Mouse (Mus musculus) kidney, adult 2 months (tissue): ENCODE data around the gene Lypd6. TPM values are rescaled to one million over a fixed set of nuclear protein-coding genes. Genes with fewer than 3 reads are reported as not detected.

Source experiments
- DNase-seq: peaks from one replicate; pipeline ENCODE4 v3.0.0; 2021
- H3K27ac ChIP-seq: fragments of 200-500 bp; 2 replicates; pipeline ENCODE4 v1.5.1; 2012; ENCODE audit warnings: low read depth, low read length, control low read depth, inconsistent platforms; ENCODE audit not compliant: insufficient read depth
- H3K27me3 ChIP-seq: fragments of 200-500 bp; replicated peaks from 2 replicates; pipeline ENCODE4 v1.6.1; 2012; ENCODE audit warnings: mild to moderate bottlenecking, moderate library complexity, low read length, inconsistent platforms; ENCODE audit not compliant: control insufficient read depth, insufficient read depth
- H3K36me3 ChIP-seq: fragments of 200-500 bp; 2 replicates; pipeline ENCODE4 v1.6.1; 2012; ENCODE audit warnings: mild to moderate bottlenecking, moderate library complexity, low read length, inconsistent platforms; ENCODE audit not compliant: control insufficient read depth, insufficient read depth
- H3K4me1 ChIP-seq: fragments of 200-500 bp; 2 replicates; pipeline ENCODE4 v1.6.1; 2011; ENCODE audit warnings: low read length; ENCODE audit not compliant: control insufficient read depth, insufficient read depth
- H3K4me3 ChIP-seq: fragments of 200-500 bp; 2 replicates; pipeline ENCODE4 v1.5.1; 2011; ENCODE audit warnings: mild to moderate bottlenecking, low read depth, low read length, control low read depth; ENCODE audit not compliant: insufficient read depth
- CTCF ChIP-seq: fragments of 200-500 bp; conservative IDR thresholded peaks from 2 replicates; pipeline ENCODE4 v1.5.1; 2011; ENCODE audit warnings: low read depth, mild to moderate bottlenecking, control low read depth, low read length, moderate library complexity, mixed read lengths; ENCODE audit not compliant: insufficient read depth, insufficient read length
- POLR2A ChIP-seq: fragments of 200-500 bp; IDR thresholded peaks from one replicate; pipeline ENCODE4 v1.6.1; 2011; ENCODE audit warnings: low read depth, low read length, control low read depth
- WGBS: fragments of 180-500 bp; shearing (Covaris S2); methylation state at CpG from one replicate; pipeline ENCODE4 v1.1.7; 2018; 5-methylcytosine and 5-hydroxymethylcytosine counted together
- polyA plus RNA-seq: library from polyadenylated mRNA; depleted of rRNA; stranded (reverse); fragments of >200 nt; gene quantifications from 2 replicates; pipeline ENCODE4 v1.2.3, GENCODE M21; 2012

The Lypd6 gene
- polyA plus RNA-seq, 1 experiment: 10.9 TPM

DNA sequence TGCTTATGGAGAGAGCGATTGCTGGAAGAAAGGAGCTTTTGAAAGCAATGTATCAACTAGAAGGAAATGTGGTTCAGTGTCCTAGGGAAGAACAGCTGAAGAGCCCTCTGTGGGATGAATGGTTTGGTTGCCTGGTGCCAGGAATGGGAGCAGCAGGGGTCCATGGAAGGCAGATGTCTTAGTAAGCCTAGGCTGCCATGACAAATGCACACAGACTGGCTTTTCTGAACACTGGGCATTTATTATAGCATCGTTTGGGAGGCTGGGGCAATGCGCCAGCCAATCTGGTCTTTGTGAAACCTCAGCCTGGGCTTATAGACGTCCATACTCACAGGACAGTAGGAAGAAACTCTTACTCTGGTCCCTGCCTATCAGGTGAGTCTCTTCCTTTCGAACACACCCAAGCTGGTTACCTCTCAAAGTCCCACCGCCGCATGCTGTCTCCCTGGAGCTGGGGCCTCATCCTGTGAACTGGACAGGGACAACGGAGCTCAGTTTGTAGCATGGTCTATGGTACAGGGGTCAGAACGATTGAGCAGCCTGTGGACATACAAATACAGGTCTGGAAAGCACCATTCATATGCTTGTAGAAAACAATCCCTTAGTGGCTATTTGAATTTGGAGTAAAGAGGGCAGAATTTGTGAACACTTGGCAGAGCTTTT is 61.4 kb downstream of the Lypd6 start:
- H3K36me3 ChIP-seq: no peaks in the 10 kb centered on the region
- DNase-seq: no peak
- TF ChIP-seq POLR2A: no peak
- no peak for TF ChIP-seq CTCF
- no peak overlapping the region for H3K27ac ChIP-seq
- no peaks in the 10 kb centered on the region for H3K4me1 ChIP-seq
- 86% methylated on average over 9 of the region's 9 CpGs for WGBS
- no peak overlapping the region for H3K4me3 ChIP-seq
- H3K27me3 ChIP-seq: no peaks in the 10 kb centered on the region

DNA sequence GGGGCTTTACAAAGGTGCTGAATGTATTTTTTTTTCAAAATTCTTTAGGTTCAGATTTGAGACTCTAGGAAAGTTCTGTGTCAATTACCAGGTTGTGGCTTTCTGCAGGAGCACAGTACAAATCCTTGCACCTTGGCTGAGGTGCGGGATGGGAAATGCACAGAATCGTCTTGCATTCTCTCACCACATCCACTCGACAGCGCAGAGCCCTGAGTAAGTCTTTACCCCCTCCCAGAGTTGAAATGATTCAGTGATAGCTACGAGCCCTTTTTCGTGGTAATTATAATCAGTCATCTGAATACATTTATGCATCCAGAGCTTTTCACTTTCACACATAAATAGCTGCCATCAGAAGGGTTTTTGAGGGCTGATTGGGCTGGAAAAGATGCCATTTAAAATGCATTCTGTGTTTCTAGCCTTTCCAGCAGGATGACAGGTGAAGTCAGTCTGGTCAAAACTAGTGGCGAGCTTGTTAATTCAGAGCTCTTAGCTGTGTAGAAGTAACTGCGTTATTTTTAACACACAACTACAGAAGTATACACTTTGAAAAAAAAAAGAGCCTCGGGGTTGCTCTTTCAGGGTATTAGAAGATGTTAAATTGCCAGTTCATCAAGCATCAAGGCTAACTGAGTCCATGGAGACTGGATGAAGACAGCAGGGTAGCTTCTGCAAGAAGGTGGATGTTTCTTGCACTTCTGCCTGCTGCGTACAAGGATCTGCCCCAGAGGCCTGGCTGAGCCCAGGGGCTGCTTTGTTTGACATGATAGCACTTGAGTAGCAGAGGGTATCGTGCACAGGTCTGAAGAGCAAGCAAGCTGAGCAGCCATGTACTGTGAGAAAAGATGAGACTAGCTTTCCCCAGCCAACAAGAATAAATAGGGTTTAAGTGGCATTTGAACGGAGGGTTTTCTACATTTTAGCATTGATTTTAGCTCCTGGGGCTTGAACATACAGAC is 62.4 kb downstream of the Lypd6 start:
- WGBS: 84% methylated on average over 12 of the region's 12 CpGs
- Histone ChIP-seq H3K36me3 (no peaks in the 10 kb centered on the region), H3K4me1 (no peaks in the 10 kb centered on the region), H3K27me3 (no peaks in the 10 kb centered on the region), H3K27ac (no peak overlapping the region), H3K4me3 (no peak overlapping the region)
- no peak for TF ChIP-seq CTCF
- TF ChIP-seq POLR2A: no peak
- DNase-seq: no peak

DNA sequence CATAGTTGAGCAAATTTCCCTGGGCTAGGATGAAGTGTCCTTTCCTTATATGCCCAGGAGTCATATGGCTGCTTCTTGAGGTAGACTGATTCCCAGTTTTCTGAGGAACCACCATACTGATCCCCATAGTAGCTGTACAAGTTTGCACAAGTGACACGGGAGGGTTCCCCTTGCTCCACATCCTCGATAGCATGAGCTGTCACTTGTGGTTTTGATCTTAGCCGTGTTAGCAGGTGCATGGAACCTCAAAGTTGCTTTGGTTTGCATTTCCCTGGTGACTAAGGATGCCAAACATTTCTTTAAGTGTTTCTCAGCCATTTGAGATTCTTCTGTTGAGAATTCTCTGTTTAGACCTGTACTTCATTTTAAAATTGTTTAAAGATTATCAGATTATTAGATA is 64.4 kb downstream of the Lypd6 start:
- no peak overlapping the region for H3K4me3 ChIP-seq
- WGBS: 87% methylated on average over 3 of the region's 3 CpGs
- no peak for DNase-seq
- TF ChIP-seq CTCF (no peak), POLR2A (no peak)
- H3K27me3 ChIP-seq: no peaks in the 10 kb centered on the region
- H3K4me1 ChIP-seq: no peaks in the 10 kb centered on the region
- H3K36me3 ChIP-seq: no peaks in the 10 kb centered on the region
- H3K27ac ChIP-seq: no peak overlapping the region

DNA sequence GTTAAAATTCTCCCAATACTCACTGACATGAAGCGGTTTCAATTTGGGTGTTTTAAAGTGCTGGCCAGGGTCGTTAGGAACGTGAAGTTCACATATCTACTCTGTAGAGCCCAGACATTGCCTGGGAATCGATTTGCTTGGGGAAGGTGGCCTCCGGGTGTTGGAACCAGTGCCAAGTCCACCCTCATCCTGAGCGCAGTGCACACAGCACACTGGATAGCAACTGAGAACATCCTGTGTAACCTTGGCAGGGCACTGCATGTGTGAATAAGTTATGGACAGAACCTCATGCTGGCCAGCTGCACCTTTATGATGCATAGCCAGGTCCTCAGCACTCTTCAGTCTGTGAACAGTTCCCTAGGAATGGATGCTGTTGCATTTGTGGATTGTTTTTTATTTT is 77.4 kb downstream of the Lypd6 start:
- H3K27me3 ChIP-seq: no peaks in the 10 kb centered on the region
- no peaks in the 10 kb centered on the region for H3K4me1 ChIP-seq
- H3K36me3 ChIP-seq: no peaks in the 10 kb centered on the region
- peak; percentile 49 for DNase-seq
- H3K4me3 ChIP-seq: no peak overlapping the region
- WGBS: 49% methylated on average over 6 of the region's 6 CpGs
- no peak overlapping the region for H3K27ac ChIP-seq
- TF ChIP-seq POLR2A: no peak
- TF ChIP-seq CTCF: no peak

DNA sequence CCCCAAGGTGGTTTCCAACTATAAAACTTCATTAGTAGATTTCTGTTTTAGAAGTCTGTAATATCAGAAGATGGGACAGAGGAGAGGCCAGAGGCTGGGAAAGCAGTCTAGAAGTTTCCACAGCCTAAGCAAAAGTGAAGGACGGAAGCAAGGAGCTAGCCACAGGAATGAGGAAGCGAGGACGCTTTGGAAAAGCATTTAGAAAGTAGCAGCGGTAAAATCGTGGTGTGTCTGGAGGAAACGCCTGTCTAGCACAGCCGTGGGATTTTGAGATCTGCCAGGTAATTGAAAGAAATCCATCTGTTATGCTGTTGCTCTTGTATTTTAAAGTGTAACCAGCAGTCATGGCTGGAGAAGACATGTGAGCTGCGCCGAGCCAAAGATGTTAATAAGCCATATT is 81.1 kb downstream of the Lypd6 start:
- no peaks in the 10 kb centered on the region for H3K36me3 ChIP-seq
- TF ChIP-seq POLR2A: no peak
- TF ChIP-seq CTCF: no peak
- no peak overlapping the region for H3K27ac ChIP-seq
- DNase-seq: no peak
- no peaks in the 10 kb centered on the region for H3K27me3 ChIP-seq
- H3K4me3 ChIP-seq: no peak overlapping the region
- WGBS: 59% methylated on average over 9 of the region's 9 CpGs
- H3K4me1 ChIP-seq: peaks cover 10% of the 10 kb centered on the region; the same call in 1 of the 2 replicates

DNA sequence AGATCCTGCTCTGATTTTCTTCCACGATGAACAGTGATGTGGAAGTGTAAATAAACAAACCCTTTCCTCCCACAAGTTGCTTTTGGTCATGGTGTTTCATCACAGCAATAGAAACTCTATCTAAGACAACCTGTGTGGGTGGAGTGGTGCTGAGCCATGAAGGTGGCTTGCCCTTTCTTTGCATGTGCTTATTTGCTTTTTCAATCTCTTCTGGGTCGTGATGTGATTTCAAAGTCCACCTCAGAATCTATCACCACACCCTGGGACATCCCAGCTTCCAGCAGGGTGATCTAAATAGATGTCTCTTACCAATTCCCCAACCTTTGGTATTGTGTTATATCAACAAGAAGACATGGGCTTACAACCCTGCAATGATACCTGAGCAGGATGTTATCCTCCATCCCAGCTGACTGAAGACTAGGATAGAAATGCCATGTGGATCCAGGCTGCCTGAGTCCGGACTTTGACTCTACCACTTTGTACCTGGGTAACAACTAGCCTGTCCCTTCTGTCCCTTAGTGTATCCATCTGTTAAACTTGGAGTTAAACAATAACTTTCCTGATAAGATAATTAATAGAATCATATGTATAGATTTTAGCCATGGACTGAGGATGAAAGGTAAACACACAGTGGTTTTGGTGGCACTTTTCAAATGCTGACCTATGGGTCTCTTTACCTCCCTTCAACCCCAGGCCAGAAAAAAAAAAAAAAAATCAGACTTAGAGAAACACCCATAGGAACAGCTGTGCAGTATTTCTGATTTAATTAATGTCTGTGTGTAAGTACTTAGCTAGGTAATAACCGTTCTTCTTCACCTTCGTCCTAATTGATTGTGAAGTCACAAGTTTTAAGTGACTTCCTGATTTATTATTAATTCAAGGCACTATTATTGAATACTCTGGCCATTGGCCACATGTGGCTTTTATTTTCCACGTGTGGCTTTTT is 83.3 kb downstream of the Lypd6 start:
- H3K27me3 ChIP-seq: no peaks in the 10 kb centered on the region
- H3K27ac ChIP-seq: no peak overlapping the region
- TF ChIP-seq POLR2A: no peak
- 42% methylated on average over 6 of the region's 6 CpGs for WGBS
- no peaks in the 10 kb centered on the region for H3K36me3 ChIP-seq
- peaks cover 10% of the 10 kb centered on the region; the same call in 1 of the 2 replicates for H3K4me1 ChIP-seq
- peak; percentile 54 for DNase-seq
- H3K4me3 ChIP-seq: no peak overlapping the region

DNA sequence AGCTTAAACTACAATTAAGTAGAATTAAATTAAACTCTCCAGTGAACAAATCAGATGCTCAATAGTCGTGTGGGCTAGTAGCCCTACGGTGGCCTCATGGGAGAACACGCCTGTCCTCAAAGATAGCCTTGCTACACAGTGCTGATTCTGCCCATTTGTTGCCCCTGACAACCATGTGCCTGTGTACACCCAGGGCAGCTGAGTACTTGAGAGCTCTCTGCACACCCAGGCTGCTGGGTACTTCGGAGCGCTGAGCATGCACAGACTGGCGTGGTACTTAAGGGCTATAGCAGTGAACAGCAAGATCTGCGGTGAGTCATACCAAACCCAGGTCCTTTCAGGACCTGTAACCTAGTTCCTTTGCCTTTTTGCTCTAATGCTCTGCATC is 84.0 kb downstream of the Lypd6 start:
- H3K27me3 ChIP-seq: no peaks in the 10 kb centered on the region
- H3K36me3 ChIP-seq: no peaks in the 10 kb centered on the region
- H3K4me1 ChIP-seq: peaks cover 10% of the 10 kb centered on the region; the same call in 1 of the 2 replicates
- no peak overlapping the region for H3K27ac ChIP-seq
- 83% methylated on average over 7 of the region's 7 CpGs for WGBS
- H3K4me3 ChIP-seq: no peak overlapping the region
- TF ChIP-seq CTCF (no peak), POLR2A (no peak)
- DNase-seq: no peak
